7 mouse cellular contexts compared by ENCODE assay signal in genomic region chr1:178405951-178406711, GRCm38 (mm10). TPM values are rescaled to one million over a fixed set of nuclear protein-coding genes. Genes with fewer than 3 reads are reported as not detected.
DNase-seq lines count a peak whose midpoint lies in the region; ATAC-seq lines count a peak whose summit lies in the region.

Efcab2 (plus strand) TSS chr1:178406085.

- no peaks in the 10 kb centered on the region for H3K27me3 ChIP-seq in intestine, embryonic 16.5 days (replicated peaks; ENCODE audit: control insufficient read depth, insufficient read depth, low read length)
- no peaks in the 10 kb centered on the region for H3K27me3 ChIP-seq in midbrain, embryonic 11.5 days (ENCODE audit: control insufficient read depth, insufficient read depth, low read length)

- no peaks in the 10 kb centered on the region for H3K9me3 ChIP-seq in intestine, embryonic 16.5 days (ENCODE audit: control insufficient read depth, low read length)
- no peaks in the 10 kb centered on the region for H3K9me3 ChIP-seq in midbrain, embryonic 11.5 days (ENCODE audit: control insufficient read depth, low read length)

- peak; percentile 98 for ATAC-seq in intestine, embryonic 16.5 days
- ATAC-seq in midbrain, embryonic 11.5 days (ENCODE audit: low FRiP score) = peak; percentile 97

- intact Hi-C loops in gastrocnemius, postnatal 36 days (cut with DNase I) = loop anchor here (1.0 to 5.0 kb wide), 3 partner anchors 41 to 88 kb away; partner anchors contain the start of gene Hnrnpu
- intact Hi-C loops in left cerebral cortex, postnatal 36 days (cut with DNase I) = loop anchor here (1.0 to 2.0 kb wide), 4 partner anchors 37 to 87 kb away; partner anchors contain the start of genes Cox20 and Hnrnpu

- peak; percentile 96 for DNase-seq in adrenal gland, adult 2 months
- DNase-seq in embryo, embryonic 11.5 days (ENCODE audit: low read depth, low spot score) = peak; percentile 88
- DNase-seq in gastrocnemius, postnatal 36 days = peak; percentile 89 to 90
- peak; percentile 86 to 87 for DNase-seq in left cerebral cortex, postnatal 36 days (ENCODE audit: low spot score in 2 of 2)
- DNase-seq in midbrain, embryonic 11.5 days (ENCODE audit: low spot score, missing footprints) = peak; percentile 99
- DNase-seq in skeletal muscle tissue, adult 2 months (ENCODE audit: low read depth, low spot score) = peak; percentile 97

- H3K4me3 ChIP-seq in intestine, embryonic 16.5 days (ENCODE audit: low read length) = peak within 1 kb of the TSS; percentile 78
- peak within 1 kb of the TSS; percentile 56 for H3K4me3 ChIP-seq in midbrain, embryonic 11.5 days (ENCODE audit: low read depth, low read length)

- H3K4me2 ChIP-seq in intestine, embryonic 16.5 days (ENCODE audit: low read depth, low read length) = peak within 1 kb of the TSS; percentile 69
- peak within 1 kb of the TSS; percentile 46 for H3K4me2 ChIP-seq in midbrain, embryonic 11.5 days

- no peaks in the 10 kb centered on the region for H3K36me3 ChIP-seq in intestine, embryonic 16.5 days (ENCODE audit: control insufficient read depth, insufficient read depth, low read length)
- H3K36me3 ChIP-seq in midbrain, embryonic 11.5 days (ENCODE audit: control insufficient read depth, insufficient read depth, low read length) = no peaks in the 10 kb centered on the region

- peak within 1 kb of the TSS; percentile 100 for H3K27ac ChIP-seq in intestine, embryonic 16.5 days (ENCODE audit: low read length)
- peak within 1 kb of the TSS; percentile 99 for H3K27ac ChIP-seq in midbrain, embryonic 11.5 days (ENCODE audit: low read depth, low read length)

- no peaks in the 10 kb centered on the region for H3K4me1 ChIP-seq in intestine, embryonic 16.5 days (ENCODE audit: control insufficient read depth, insufficient read depth, low read length)
- no peaks in the 10 kb centered on the region for H3K4me1 ChIP-seq in midbrain, embryonic 11.5 days (ENCODE audit: control insufficient read depth, insufficient read depth, low read length)

- peak within 1 kb of the TSS; percentile 99 for H3K9ac ChIP-seq in intestine, embryonic 16.5 days (ENCODE audit: low read depth, low read length)
- H3K9ac ChIP-seq in midbrain, embryonic 11.5 days (ENCODE audit: low read length) = peak within 1 kb of the TSS; percentile 94

- under 1% methylated on average over 70 of the region's 70 CpGs for WGBS in intestine, embryonic 16.5 days
- under 1% methylated on average over 55 of the region's 70 CpGs for WGBS in midbrain, embryonic 11.5 days

RNA-seq across cellular contexts. Expression of gene Efcab2, which starts in this region (rescaled TPM):
- 1 to 10 TPM; 2.6 to 2.9 TPM for total RNA-seq in adrenal gland, adult 2 months (2021)
- polyA plus RNA-seq in adrenal gland, adult 2 months (2012; rRNA removed) = 0.07 and 0.08 TPM in 2 replicates
- total RNA-seq in gastrocnemius, postnatal 36 days (2021) = 10 to 100 TPM; 11.4 to 11.7 TPM
- polyA plus RNA-seq in intestine, embryonic 16.5 days (2015; fragmentation: Nextera tagmentation; extraction: Ambion mirVana) = 6.1 and 8.8 TPM in 2 replicates
- 10 to 100 TPM; 11.6 to 12.5 TPM for total RNA-seq in left cerebral cortex, postnatal 36 days (2021)
- polyA plus RNA-seq in midbrain, embryonic 11.5 days (2014; fragmentation: Nextera tagmentation; extraction: Ambion mirVana) = 9.4 and 9.9 TPM in 2 replicates

Comparison
In these comparisons a context has a peak if more than half of its experiments do, and no peak if none do; other contexts are left out.
1. Peak in every context shown above with its lines: DNase-seq, ATAC-seq, H3K4me3 ChIP-seq and H3K27ac ChIP-seq.